ENCODE assay signal across 11 mouse cellular contexts in the genomic region with DNA sequence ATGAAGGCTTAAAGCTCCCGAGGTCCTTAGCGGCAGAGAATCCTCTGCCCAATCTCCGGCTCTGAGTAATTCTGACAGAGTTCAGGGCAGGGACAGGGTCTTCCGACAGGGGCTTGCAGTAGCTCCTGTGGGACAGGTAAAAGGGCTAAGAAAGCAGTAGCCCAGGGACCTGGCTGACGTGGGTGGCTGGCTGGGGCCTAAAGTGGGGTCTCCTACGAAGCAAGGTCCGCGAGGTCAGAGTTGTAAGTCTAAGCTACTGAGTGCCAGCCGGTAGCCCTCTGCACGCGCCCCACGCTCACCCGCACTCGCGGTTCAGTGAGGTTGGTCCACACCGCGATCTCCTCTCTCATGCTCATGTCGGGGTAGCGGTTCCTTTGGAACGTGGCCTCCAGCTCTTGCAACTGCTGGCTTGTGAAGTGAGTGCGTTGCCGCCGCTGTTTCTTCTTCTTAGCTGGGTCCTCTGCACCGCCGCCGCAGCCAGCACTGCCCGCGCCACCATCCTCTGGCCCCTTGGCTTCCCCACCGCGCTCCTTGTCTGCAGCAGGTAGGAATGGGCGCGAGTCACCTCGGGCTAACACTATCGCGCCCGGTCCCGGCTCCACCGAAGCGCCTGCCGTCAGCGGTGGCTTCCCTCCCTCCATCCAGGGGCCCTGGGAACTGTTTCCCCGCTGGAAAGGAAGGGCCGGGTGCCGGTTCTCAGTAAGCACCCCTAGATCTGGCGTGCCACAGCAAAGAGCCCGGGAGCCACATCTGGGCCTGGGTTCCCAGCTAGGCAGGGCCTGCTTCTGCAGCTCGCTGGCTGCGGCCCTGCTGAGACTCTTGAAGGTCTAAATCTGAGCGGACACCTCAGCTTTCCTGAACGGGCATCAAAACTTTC. TPM values are rescaled to one million over a fixed set of nuclear protein-coding genes. Genes with fewer than 3 reads are reported as not detected.
DNase-seq lines count a peak whose midpoint lies in the region; ATAC-seq lines count a peak whose summit lies in the region.
"Had no signal": no experiment of that assay in that cellular context is flagged by ENCODE, and none has a peak within 500 bp of the region (broad histone marks: within the 10 kb centered on the region; RNA-seq: fewer than 3 reads in every experiment).

No protein-coding gene starts in this region.

- H3K9me3 ChIP-seq in heart, embryonic 10.5 days: no peaks in the 10 kb centered on the region
- no peaks in the 10 kb centered on the region for H3K9me3 ChIP-seq in heart, embryonic 13.5 days
- H3K9me3 ChIP-seq in limb, embryonic 15.5 days: no peaks in the 10 kb centered on the region
- H3K9me3 ChIP-seq: G1E had no signal

- H3K4me1 ChIP-seq in heart, embryonic 10.5 days: peaks cover 44% of the 10 kb centered on the region
- H3K4me1 ChIP-seq in heart, embryonic 13.5 days: peaks cover 40% of the 10 kb centered on the region
- H3K4me1 ChIP-seq in limb, embryonic 15.5 days: peaks cover 67% of the 10 kb centered on the region

- H3K27me3 ChIP-seq in heart, embryonic 10.5 days (ENCODE audit: insufficient read depth, poor library complexity, severe bottlenecking): peaks cover 94% of the 10 kb centered on the region
- H3K27me3 ChIP-seq in heart, embryonic 13.5 days (replicated peaks): peaks cover 95% of the 10 kb centered on the region
- H3K27me3 ChIP-seq in limb, embryonic 15.5 days: peaks cover 89% of the 10 kb centered on the region

- ATAC-seq in heart, embryonic 13.5 days (ENCODE audit: extremely low read depth, insufficient number of reproducible peaks, low FRiP score, low TSS enrichment): no peak
- no peak for ATAC-seq in limb, embryonic 15.5 days (ENCODE audit: insufficient number of reproducible peaks, low FRiP score, low TSS enrichment, low read depth)
- ATAC-seq: hindbrain, embryonic 16.5 days had no signal

- no peak for DNase-seq in heart, embryonic 10.5 days (ENCODE audit: low spot score)
- DNase-seq in heart, adult 9 months (ENCODE audit: low spot score in 2 of 2): no peak
- DNase-seq in R1 (ENCODE audit: low read depth, low spot score): peak; percentile 64
- DNase-seq in left cerebral cortex, postnatal 14 days (ENCODE audit: low spot score in 2 of 2): no peak
- DNase-seq in cerebellum, adult 9-11 months: no peak
- no peak for DNase-seq in lung, postnatal 10 days
- DNase-seq: cerebellum, adult 11-12 months had no signal

- no peak overlapping the region for H3K27ac ChIP-seq in heart, embryonic 10.5 days
- no peak overlapping the region for H3K27ac ChIP-seq in heart, embryonic 13.5 days (replicated peaks)
- H3K27ac ChIP-seq in limb, embryonic 15.5 days: peak overlapping the region; percentile 11; the same call in 1 of the 2 replicates

- intact Hi-C loops in left cerebral cortex, postnatal 14 days (cut with DNase I): loop anchor here (10.0 kb wide), 1 partner anchor 426 kb away; the partner anchor contains the start of gene Neurog1

- H3K36me3 ChIP-seq in heart, embryonic 10.5 days: no peaks in the 10 kb centered on the region
- H3K36me3 ChIP-seq in heart, embryonic 13.5 days: no peaks in the 10 kb centered on the region
- H3K36me3 ChIP-seq in limb, embryonic 15.5 days: no peaks in the 10 kb centered on the region
- H3K36me3 ChIP-seq: G1E had no signal

- H3K9ac ChIP-seq in heart, embryonic 13.5 days: no peak overlapping the region
- peak overlapping the region; percentile 33 for H3K9ac ChIP-seq in limb, embryonic 15.5 days

- under 1% methylated on average over 50 of the region's 50 CpGs for WGBS in heart, embryonic 10.5 days
- WGBS in heart, embryonic 13.5 days: 1% methylated on average over 50 of the region's 50 CpGs
- 4% methylated on average over 49 of the region's 50 CpGs for WGBS in limb, embryonic 15.5 days

- H3K4me3 ChIP-seq in heart, embryonic 10.5 days: peak overlapping the region; percentile 38
- H3K4me3 ChIP-seq in heart, embryonic 13.5 days: peak overlapping the region; percentile 27
- H3K4me3 ChIP-seq in limb, embryonic 15.5 days: peak overlapping the region; percentile 58

- H3K4me2 ChIP-seq in heart, embryonic 13.5 days: peak overlapping the region; percentile 49
- H3K4me2 ChIP-seq in limb, embryonic 15.5 days: peak overlapping the region; percentile 43

RNA-seq across cellular contexts. Expression of gene Pitx1, which starts 7.6 kb away (rescaled TPM):
- 0.53 and 3.8 TPM in 2 replicates for polyA plus RNA-seq in heart, embryonic 10.5 days (2016; fragmentation: Nextera tagmentation; extraction: Ambion mirVana)
- 0.17 and 1.5 TPM in 2 replicates for polyA plus RNA-seq in heart, embryonic 13.5 days (2015; fragmentation: Nextera tagmentation; extraction: Ambion mirVana)
- polyA plus RNA-seq in limb, embryonic 15.5 days (2015; fragmentation: Nextera tagmentation; extraction: Ambion mirVana): 22.6 and 37.5 TPM in 2 replicates
- not detected for total RNA-seq in left cerebral cortex, postnatal 14 days (2021)
- total RNA-seq: G1E had no signal
- polyA plus RNA-seq: G1E; hindbrain, embryonic 16.5 days had no signal

RNA-seq across cellular contexts. Expression of gene Catsper3, which starts 44.0 kb away (rescaled TPM):
- polyA plus RNA-seq in heart, embryonic 10.5 days (2016; fragmentation: Nextera tagmentation; extraction: Ambion mirVana): 0.10 TPM in 1 of 2 replicates, not detected in the other
- polyA plus RNA-seq in heart, embryonic 13.5 days (2015; fragmentation: Nextera tagmentation; extraction: Ambion mirVana): 0.15 TPM in 2 replicates
- polyA plus RNA-seq in limb, embryonic 15.5 days (2015; fragmentation: Nextera tagmentation; extraction: Ambion mirVana): 0.22 TPM in 1 of 2 replicates, not detected in the other
- total RNA-seq in left cerebral cortex, postnatal 14 days (2021): under 1 TPM; 0.26 to 0.42 TPM
- total RNA-seq: G1E had no signal
- polyA plus RNA-seq: G1E had no signal
